ENCODE assay signal across 10 mouse cellular contexts in genomic region chr12:111769816-111770577, GRCm38 (mm10). TPM values are rescaled to one million over a fixed set of nuclear protein-coding genes. Genes with fewer than 3 reads are reported as not detected.
DNase-seq lines count a peak whose midpoint lies in the region; ATAC-seq lines count a peak whose summit lies in the region.
"Had no signal": no experiment of that assay in that cellular context is flagged by ENCODE, and none has a peak within 500 bp of the region (broad histone marks: within the 10 kb centered on the region; RNA-seq: fewer than 3 reads in every experiment).

No protein-coding gene starts in this region.

- H3K4me3 ChIP-seq in heart, embryonic 15.5 days, result no peak overlapping the region; the same call in 1 of the 2 replicates
- H3K4me3 ChIP-seq in midbrain, embryonic 10.5 days, result no peak overlapping the region
- no peak overlapping the region for H3K4me3 ChIP-seq in midbrain, embryonic 14.5 days (replicated peaks; ENCODE audit: low read depth, low read length)
- no peak overlapping the region for H3K4me3 ChIP-seq in intestine, embryonic 15.5 days (replicated peaks)
- H3K4me3 ChIP-seq in stomach, embryonic 15.5 days (replicated peaks), result no peak overlapping the region
- H3K4me3 ChIP-seq: erythroblast, embryonic 14.5 days; liver, embryonic 15.5 days had no signal

- 44% methylated on average over 8 of the region's 9 CpGs for WGBS in heart, embryonic 15.5 days
- 74% methylated on average over 8 of the region's 9 CpGs for WGBS in midbrain, embryonic 10.5 days
- WGBS in midbrain, embryonic 14.5 days, result 41% methylated on average over 9 of the region's 9 CpGs
- 42% methylated on average over 9 of the region's 9 CpGs for WGBS in intestine, embryonic 15.5 days
- WGBS in stomach, embryonic 15.5 days, result 58% methylated on average over 8 of the region's 9 CpGs

- H3K4me1 ChIP-seq in heart, embryonic 15.5 days (replicated peaks), result peaks cover 45% of the 10 kb centered on the region
- H3K4me1 ChIP-seq in midbrain, embryonic 10.5 days, result peaks cover 56% of the 10 kb centered on the region
- peaks cover 16% of the 10 kb centered on the region for H3K4me1 ChIP-seq in midbrain, embryonic 14.5 days (ENCODE audit: control insufficient read depth, insufficient read depth, low read length)
- H3K4me1 ChIP-seq in intestine, embryonic 15.5 days (replicated peaks), result peaks cover 20% of the 10 kb centered on the region
- peaks cover 30% of the 10 kb centered on the region for H3K4me1 ChIP-seq in stomach, embryonic 15.5 days

- no peak for DNase-seq in heart, postnatal 36 days
- DNase-seq in midbrain, embryonic 10.5 days (ENCODE audit: low spot score), result no peak
- DNase-seq in midbrain, embryonic 14.5 days, result no peak
- DNase-seq in cerebellum, adult 11-12 months, result no peak
- no peak for DNase-seq in cerebellum, adult 9-11 months

- intact Hi-C loops in heart, postnatal 36 days (cut with DNase I), result no loop called here

- H3K9ac ChIP-seq in heart, embryonic 15.5 days, result no peak overlapping the region
- H3K9ac ChIP-seq in midbrain, embryonic 14.5 days (replicated peaks; ENCODE audit: low read length), result no peak overlapping the region
- no peak overlapping the region for H3K9ac ChIP-seq in intestine, embryonic 15.5 days
- H3K9ac ChIP-seq in stomach, embryonic 15.5 days, result no peak overlapping the region
- H3K9ac ChIP-seq: liver, embryonic 15.5 days had no signal

- no peaks in the 10 kb centered on the region for H3K27me3 ChIP-seq in heart, embryonic 15.5 days
- no peaks in the 10 kb centered on the region for H3K27me3 ChIP-seq in midbrain, embryonic 10.5 days (ENCODE audit: low read depth, poor library complexity, severe bottlenecking)
- no peaks in the 10 kb centered on the region for H3K27me3 ChIP-seq in midbrain, embryonic 14.5 days (ENCODE audit: control insufficient read depth, insufficient read depth, low read length)
- no peaks in the 10 kb centered on the region for H3K27me3 ChIP-seq in intestine, embryonic 15.5 days (replicated peaks)
- H3K27me3 ChIP-seq in stomach, embryonic 15.5 days (replicated peaks), result no peaks in the 10 kb centered on the region
- H3K27me3 ChIP-seq: liver, embryonic 15.5 days had no signal

- H3K36me3 ChIP-seq in heart, embryonic 15.5 days, result peaks cover 32% of the 10 kb centered on the region
- peaks cover 56% of the 10 kb centered on the region for H3K36me3 ChIP-seq in midbrain, embryonic 10.5 days
- peaks cover 34% of the 10 kb centered on the region for H3K36me3 ChIP-seq in midbrain, embryonic 14.5 days (ENCODE audit: control insufficient read depth, insufficient read depth, low read length)
- peaks cover 25% of the 10 kb centered on the region; the same call in 1 of the 2 replicates for H3K36me3 ChIP-seq in intestine, embryonic 15.5 days
- peaks cover 25% of the 10 kb centered on the region for H3K36me3 ChIP-seq in stomach, embryonic 15.5 days

- H3K9me3 ChIP-seq in heart, embryonic 15.5 days (replicated peaks), result no peaks in the 10 kb centered on the region
- no peaks in the 10 kb centered on the region for H3K9me3 ChIP-seq in midbrain, embryonic 10.5 days (replicated peaks)
- no peaks in the 10 kb centered on the region for H3K9me3 ChIP-seq in midbrain, embryonic 14.5 days (ENCODE audit: control insufficient read depth, low read length)
- no peaks in the 10 kb centered on the region for H3K9me3 ChIP-seq in intestine, embryonic 15.5 days
- H3K9me3 ChIP-seq in stomach, embryonic 15.5 days, result no peaks in the 10 kb centered on the region
- H3K9me3 ChIP-seq: liver, embryonic 15.5 days had no signal

- peak; percentile 20; the same call in 1 of the 2 replicates for ATAC-seq in heart, embryonic 15.5 days (replicated peaks; ENCODE audit: insufficient number of reproducible peaks, insufficient read depth, low FRiP score, low read depth)
- ATAC-seq in midbrain, embryonic 14.5 days (ENCODE audit: low FRiP score, low TSS enrichment), result no peak
- ATAC-seq in intestine, embryonic 15.5 days, result 0 out of 2 replicates have a peak, but pooled peaks have one; percentile 20
- ATAC-seq in stomach, embryonic 15.5 days (ENCODE audit: insufficient read depth, low FRiP score, low read depth), result peak; percentile 45; the same call in 1 of the 2 replicates

- no peak overlapping the region for H3K4me2 ChIP-seq in heart, embryonic 15.5 days
- H3K4me2 ChIP-seq in midbrain, embryonic 14.5 days (ENCODE audit: low read length), result no peak overlapping the region
- H3K4me2 ChIP-seq in intestine, embryonic 15.5 days (replicated peaks), result no peak overlapping the region; the same call in 1 of the 2 replicates
- no peak overlapping the region for H3K4me2 ChIP-seq in stomach, embryonic 15.5 days
- H3K4me2 ChIP-seq: liver, embryonic 15.5 days had no signal

- H3K27ac ChIP-seq in heart, embryonic 15.5 days, result peak overlapping the region; percentile 80
- peak overlapping the region; percentile 49; the same call in 1 of the 2 replicates for H3K27ac ChIP-seq in midbrain, embryonic 10.5 days (replicated peaks)
- H3K27ac ChIP-seq in midbrain, embryonic 14.5 days (replicated peaks; ENCODE audit: low read depth, low read length), result no peak overlapping the region; the same call in none of the 2 replicates
- H3K27ac ChIP-seq in intestine, embryonic 15.5 days, result peak overlapping the region; percentile 61
- peak overlapping the region; percentile 80 for H3K27ac ChIP-seq in stomach, embryonic 15.5 days
- H3K27ac ChIP-seq: liver, embryonic 15.5 days had no signal

RNA-seq across cellular contexts. Expression of gene Klc1, which starts 11.3 kb away (rescaled TPM):
- polyA plus RNA-seq in heart, embryonic 15.5 days (2015; fragmentation: Nextera tagmentation; extraction: Ambion mirVana), result 105 and 126 TPM in 2 replicates
- 10 to 100 TPM; 84.4 to 94.2 TPM for total RNA-seq in heart, postnatal 36 days (2021)
- polyA plus RNA-seq in midbrain, embryonic 10.5 days (2016; fragmentation: Nextera tagmentation; extraction: Ambion mirVana), result 189 and 265 TPM in 2 replicates
- 621 and 628 TPM in 2 replicates for polyA plus RNA-seq in midbrain, embryonic 14.5 days (2014; fragmentation: Nextera tagmentation; extraction: Ambion mirVana)
- polyA plus RNA-seq in intestine, embryonic 15.5 days (2015; fragmentation: Nextera tagmentation; extraction: Ambion mirVana), result 91.1 and 92.1 TPM in 2 replicates
- 97.8 and 113 TPM in 2 replicates for polyA plus RNA-seq in stomach, embryonic 15.5 days (2015; fragmentation: Nextera tagmentation; extraction: Ambion mirVana)

RNA-seq across cellular contexts. Expression of gene Xrcc3, which starts 43.7 kb away (rescaled TPM):
- polyA plus RNA-seq in heart, embryonic 15.5 days (2015; fragmentation: Nextera tagmentation; extraction: Ambion mirVana), result 3.8 and 7.8 TPM in 2 replicates
- 1 to 10 TPM in 1 of 2 experiments, under 1 TPM in 1; 0.76 to 1.9 TPM for total RNA-seq in heart, postnatal 36 days (2021)
- 16.7 and 18.2 TPM in 2 replicates for polyA plus RNA-seq in midbrain, embryonic 10.5 days (2016; fragmentation: Nextera tagmentation; extraction: Ambion mirVana)
- 2.3 and 3.2 TPM in 2 replicates for polyA plus RNA-seq in midbrain, embryonic 14.5 days (2014; fragmentation: Nextera tagmentation; extraction: Ambion mirVana)
- polyA plus RNA-seq in intestine, embryonic 15.5 days (2015; fragmentation: Nextera tagmentation; extraction: Ambion mirVana), result 8.9 and 9.9 TPM in 2 replicates
- 7.2 and 8.5 TPM in 2 replicates for polyA plus RNA-seq in stomach, embryonic 15.5 days (2015; fragmentation: Nextera tagmentation; extraction: Ambion mirVana)

RNA-seq across cellular contexts. Expression of gene Zfyve21, which starts 44.0 kb away (rescaled TPM):
- polyA plus RNA-seq in heart, embryonic 15.5 days (2015; fragmentation: Nextera tagmentation; extraction: Ambion mirVana), result 86.6 and 99.9 TPM in 2 replicates
- 10 to 100 TPM; 65.3 to 66.5 TPM for total RNA-seq in heart, postnatal 36 days (2021)
- 75.3 and 79.2 TPM in 2 replicates for polyA plus RNA-seq in midbrain, embryonic 10.5 days (2016; fragmentation: Nextera tagmentation; extraction: Ambion mirVana)
- 29.7 and 33.7 TPM in 2 replicates for polyA plus RNA-seq in midbrain, embryonic 14.5 days (2014; fragmentation: Nextera tagmentation; extraction: Ambion mirVana)
- 183 and 191 TPM in 2 replicates for polyA plus RNA-seq in intestine, embryonic 15.5 days (2015; fragmentation: Nextera tagmentation; extraction: Ambion mirVana)
- polyA plus RNA-seq in stomach, embryonic 15.5 days (2015; fragmentation: Nextera tagmentation; extraction: Ambion mirVana), result 134 and 140 TPM in 2 replicates

RNA-seq across cellular contexts. Expression of gene Apopt1, which starts 56.9 kb away (rescaled TPM):
- polyA plus RNA-seq in heart, embryonic 15.5 days (2015; fragmentation: Nextera tagmentation; extraction: Ambion mirVana), result 41.3 and 41.5 TPM in 2 replicates
- total RNA-seq in heart, postnatal 36 days (2021), result 10 to 100 TPM; 38.4 to 40.6 TPM
- polyA plus RNA-seq in midbrain, embryonic 10.5 days (2016; fragmentation: Nextera tagmentation; extraction: Ambion mirVana), result 59.8 and 59.9 TPM in 2 replicates
- polyA plus RNA-seq in midbrain, embryonic 14.5 days (2014; fragmentation: Nextera tagmentation; extraction: Ambion mirVana), result 57.6 and 66.0 TPM in 2 replicates
- polyA plus RNA-seq in intestine, embryonic 15.5 days (2015; fragmentation: Nextera tagmentation; extraction: Ambion mirVana), result 50.1 and 51.8 TPM in 2 replicates
- polyA plus RNA-seq in stomach, embryonic 15.5 days (2015; fragmentation: Nextera tagmentation; extraction: Ambion mirVana), result 46.4 and 51.3 TPM in 2 replicates

RNA-seq across cellular contexts. Expression of gene Bag5, which starts 56.9 kb away (rescaled TPM):
- 36.2 and 39.9 TPM in 2 replicates for polyA plus RNA-seq in heart, embryonic 15.5 days (2015; fragmentation: Nextera tagmentation; extraction: Ambion mirVana)
- total RNA-seq in heart, postnatal 36 days (2021), result 10 to 100 TPM; 19.5 to 20.4 TPM
- 57.2 and 62.0 TPM in 2 replicates for polyA plus RNA-seq in midbrain, embryonic 10.5 days (2016; fragmentation: Nextera tagmentation; extraction: Ambion mirVana)
- 67.3 and 72.9 TPM in 2 replicates for polyA plus RNA-seq in midbrain, embryonic 14.5 days (2014; fragmentation: Nextera tagmentation; extraction: Ambion mirVana)
- polyA plus RNA-seq in intestine, embryonic 15.5 days (2015; fragmentation: Nextera tagmentation; extraction: Ambion mirVana), result 46.7 and 48.7 TPM in 2 replicates
- 49.5 and 50.9 TPM in 2 replicates for polyA plus RNA-seq in stomach, embryonic 15.5 days (2015; fragmentation: Nextera tagmentation; extraction: Ambion mirVana)
